Mouse (Mus musculus): ENCODE measurements at regions not wholly inside any gene's neighbourhood (a gene's known extent, or its start where the extent isn't known, plus 50 kb on each side); places are given as distances from the start of the nearest gene placed in this dataset.

DNA sequence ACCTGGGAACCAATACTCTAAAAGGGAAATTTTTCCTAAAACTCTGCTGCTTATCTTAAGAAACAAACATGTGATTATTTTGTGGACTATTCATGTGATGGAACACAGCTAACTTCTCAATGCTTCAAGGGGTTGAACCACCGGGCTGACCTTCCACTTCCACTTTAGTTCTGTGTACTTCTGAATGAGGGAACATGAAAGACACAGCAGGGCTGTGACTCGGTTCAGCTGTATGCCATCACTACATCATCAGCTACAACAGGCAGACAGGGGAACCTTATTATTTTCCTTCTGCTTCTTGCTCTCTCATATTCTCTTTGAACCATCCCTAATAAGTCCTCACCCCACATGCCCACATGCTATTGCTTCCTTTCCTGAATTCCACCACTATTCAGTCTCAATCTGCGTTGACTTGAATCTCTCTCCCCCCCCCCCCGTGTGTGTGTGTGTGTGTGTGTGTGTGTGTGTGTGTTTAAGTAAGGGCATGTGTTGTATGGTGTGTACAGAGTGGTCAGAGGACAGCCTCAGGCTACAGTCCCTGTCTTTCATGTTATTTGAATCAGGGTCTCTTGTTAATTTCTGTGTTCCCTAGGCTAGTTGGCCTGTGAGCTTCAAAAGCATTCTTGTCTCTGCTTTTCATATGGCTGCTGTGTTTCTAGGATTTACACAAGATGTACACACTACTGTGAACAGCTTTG lies 485.7 kb downstream of the Lmo7 start:
- TF ChIP-seq CTCF (IDR thresholded peaks at IDR 0.05; ENCODE audit: borderline replicate concordance, insufficient read depth, low read length) (no peak), POLR2A (IDR thresholded peaks at IDR 0.05; ENCODE audit: low read depth, low read length) (no peak)

All from embryonic fibroblast, embryonic 13.5 days (primary cell).